Mouse (Mus musculus) MEL (cell line): ENCODE measurements around the gene Pmm1. TPM values are rescaled to one million over a fixed set of nuclear protein-coding genes. Genes with fewer than 3 reads are reported as not detected.

Source experiments
- DNase-seq: peaks from one replicate; pipeline ENCODE4 v3.0.0; 2011; ENCODE audit warnings: low read depth, low spot score
- H3K27ac ChIP-seq: 2 replicates; pipeline ENCODE4 v1.5.1; 2012; ENCODE audit warnings: low read depth, mild to moderate bottlenecking, control low read depth, low read length, moderate library complexity; ENCODE audit not compliant: control insufficient read depth
- H3K27me3 ChIP-seq, 2 experiments: fragments of 150-350 bp in 1 of 2; sonication (generic) in 1 of 2; 2 replicates each; pipeline ENCODE4 v1.6.1; 2012; ENCODE audit warnings: low read length in 2 of 2, mild to moderate bottlenecking in 2 of 2, improper control_type of control experiment in 1 of 2, moderate library complexity in 1 of 2; ENCODE audit not compliant: insufficient read depth in 2 of 2, control insufficient read depth in 1 of 2
- H3K36me3 ChIP-seq, 2 experiments: 2 replicates each; pipeline ENCODE4 v1.6.1; 2012 to 2014; ENCODE audit warnings: low read length in 2 of 2, improper control_type of control experiment in 1 of 2, inconsistent platforms in 1 of 2, mild to moderate bottlenecking in 1 of 2; ENCODE audit not compliant: insufficient read depth in 2 of 2, control insufficient read depth in 1 of 2
- H3K4me1 ChIP-seq, 2 experiments: fragments of 150-350 bp in 1 of 2; sonication (generic) in 1 of 2; 2 replicates each; pipeline ENCODE4 v1.6.1; 2012; ENCODE audit warnings: low read length in 2 of 2, improper control_type of control experiment in 1 of 2, mild to moderate bottlenecking in 1 of 2; ENCODE audit not compliant: insufficient read depth in 2 of 2, control insufficient read depth in 1 of 2
- H3K4me3 ChIP-seq, 2 experiments: fragments of 150-350 bp in 1 of 2; sonication (generic) in 1 of 2; 2 replicates each; pipeline ENCODE4 v1.5.1; 2012; ENCODE audit warnings: low read depth in 2 of 2, low read length in 2 of 2, mild to moderate bottlenecking in 2 of 2, moderate library complexity in 2 of 2, control low read depth in 1 of 2, improper control_type of control experiment in 1 of 2; ENCODE audit not compliant: control insufficient read depth in 1 of 2, insufficient read depth in 1 of 2
- H3K79me2 ChIP-seq: 2 replicates; pipeline ENCODE4 v1.6.1; 2012; ENCODE audit warnings: mild to moderate bottlenecking, low read length, moderate library complexity; ENCODE audit not compliant: control insufficient read depth, poor library complexity, insufficient read depth
- H3K9ac ChIP-seq: 2 replicates; pipeline ENCODE4 v1.6.1; 2012; ENCODE audit warnings: low read depth, mild to moderate bottlenecking, control low read depth, low read length, moderate library complexity; ENCODE audit not compliant: control insufficient read depth, poor library complexity, severe bottlenecking
- H3K9me3 ChIP-seq: fragments of 150-350 bp; sonication (generic); replicated peaks from 2 replicates; pipeline ENCODE4 v1.6.1; 2012; ENCODE audit warnings: mild to moderate bottlenecking, low read length, improper control_type of control experiment, moderate library complexity; ENCODE audit not compliant: insufficient read depth
- BHLHE40 ChIP-seq: IDR thresholded peaks from 2 replicates; pipeline ENCODE4 v1.6.1; 2012; ENCODE audit warnings: low read depth, mild to moderate bottlenecking, inconsistent platforms, low read length, improper control_type of control experiment, borderline replicate concordance
- CHD2 ChIP-seq: IDR thresholded peaks from 2 replicates; pipeline ENCODE4 v1.6.1; 2011; ENCODE audit warnings: low read length, improper control_type of control experiment
- E2F4 ChIP-seq: IDR thresholded peaks from 2 replicates; pipeline ENCODE4 v1.6.1; 2011; ENCODE audit warnings: low read depth, low read length, improper control_type of control experiment, borderline replicate concordance
- GABPA ChIP-seq: IDR thresholded peaks from 2 replicates; pipeline ENCODE4 v1.6.1; 2012; ENCODE audit warnings: low read depth, mild to moderate bottlenecking, inconsistent platforms, low read length, improper control_type of control experiment, moderate library complexity
- GATA1 ChIP-seq: IDR thresholded peaks from 2 replicates; pipeline ENCODE4 v1.6.1; 2011; ENCODE audit warnings: low read depth, low read length, improper control_type of control experiment
- HCFC1 ChIP-seq: IDR thresholded peaks from 2 replicates; pipeline ENCODE4 v1.6.1; 2012; ENCODE audit warnings: low read depth, mild to moderate bottlenecking, inconsistent platforms, low read length, improper control_type of control experiment, moderate library complexity
- KAT2A ChIP-seq: conservative IDR thresholded peaks from 2 replicates; pipeline ENCODE4 v1.6.1; 2012; ENCODE audit warnings: low read depth, low read length, improper control_type of control experiment, inconsistent platforms
- MAX ChIP-seq: IDR thresholded peaks from 2 replicates; pipeline ENCODE4 v1.6.1; 2011; ENCODE audit warnings: low read length, improper control_type of control experiment
- MXI1 ChIP-seq: IDR thresholded peaks from 2 replicates; pipeline ENCODE4 v1.6.1; 2011; ENCODE audit warnings: mild to moderate bottlenecking, low read depth, low read length, improper control_type of control experiment
- NRF1 ChIP-seq: IDR thresholded peaks from 2 replicates; pipeline ENCODE4 v1.6.1; 2014; ENCODE audit warnings: low read depth, mild to moderate bottlenecking, inconsistent platforms, low read length, improper control_type of control experiment, moderate library complexity; ENCODE audit not compliant: poor library complexity, insufficient read depth, severe bottlenecking
- POLR2AphosphoS2 ChIP-seq: IDR thresholded peaks from 2 replicates; pipeline ENCODE4 v1.6.1; 2011; ENCODE audit warnings: low read length, improper control_type of control experiment
- POLR2AphosphoS5 ChIP-seq: IDR thresholded peaks from 2 replicates; pipeline ENCODE4 v1.6.1; 2012; ENCODE audit warnings: low read depth, borderline replicate concordance, mild to moderate bottlenecking, inconsistent platforms, low read length, moderate library complexity, mixed read lengths
- RAD21 ChIP-seq: IDR thresholded peaks from 2 replicates; pipeline ENCODE4 v1.6.1; 2011; ENCODE audit warnings: mild to moderate bottlenecking, low read depth, low read length, improper control_type of control experiment
- RCOR1 ChIP-seq: IDR thresholded peaks from 2 replicates; pipeline ENCODE4 v1.6.1; 2012; ENCODE audit warnings: low read depth, mild to moderate bottlenecking, inconsistent platforms, low read length, improper control_type of control experiment
- SMC3 ChIP-seq: IDR thresholded peaks from 2 replicates; pipeline ENCODE4 v1.6.1; 2011; ENCODE audit warnings: low read depth, low read length, improper control_type of control experiment
- UBTF ChIP-seq: IDR thresholded peaks from 2 replicates; pipeline ENCODE4 v1.6.1; 2012; ENCODE audit warnings: low read depth, mild to moderate bottlenecking, inconsistent platforms, low read length, improper control_type of control experiment, moderate library complexity, borderline replicate concordance; ENCODE audit not compliant: insufficient read depth
- USF1 ChIP-seq: IDR thresholded peaks from 2 replicates; pipeline ENCODE4 v1.6.1; 2014; ENCODE audit warnings: low read depth, mild to moderate bottlenecking, inconsistent platforms, low read length, improper control_type of control experiment, moderate library complexity
- USF2 ChIP-seq, 2 experiments: IDR thresholded peaks; 2 replicates each; pipeline ENCODE4 v1.6.1; 2011 to 2012; ENCODE audit warnings: improper control_type of control experiment in 2 of 2, low read length in 2 of 2, borderline replicate concordance in 1 of 2, inconsistent platforms in 1 of 2, low read depth in 1 of 2, mild to moderate bottlenecking in 1 of 2; ENCODE audit not compliant: insufficient read depth in 1 of 2
- polyA plus RNA-seq, 2 experiments: library from polyadenylated mRNA; stranded (reverse) in 1 of 2; unstranded in 1 of 2; fragments of >175 nt in 1 of 2; fragments of >200 nt in 1 of 2; gene quantifications; 2 replicates each; pipeline versions ENCODE4 v1.2.1 to v1.2.4; 2012; ENCODE audit warnings: low replicate concordance in 2 of 2, low read depth in 1 of 2; ENCODE audit not compliant: insufficient read length in 2 of 2, insufficient read depth in 1 of 2, missing spikeins in 1 of 2
- total RNA-seq: library from RNA; depleted of rRNA; stranded (reverse); fragments of 300-350 nt; gene quantifications from 2 replicates; pipeline ENCODE4 v1.2.3, GENCODE M21; 2012

The Pmm1 gene
- total and polyA plus RNA-seq, 3 experiments, result 72.7 to 111 TPM; not detected in 1

DNA sequence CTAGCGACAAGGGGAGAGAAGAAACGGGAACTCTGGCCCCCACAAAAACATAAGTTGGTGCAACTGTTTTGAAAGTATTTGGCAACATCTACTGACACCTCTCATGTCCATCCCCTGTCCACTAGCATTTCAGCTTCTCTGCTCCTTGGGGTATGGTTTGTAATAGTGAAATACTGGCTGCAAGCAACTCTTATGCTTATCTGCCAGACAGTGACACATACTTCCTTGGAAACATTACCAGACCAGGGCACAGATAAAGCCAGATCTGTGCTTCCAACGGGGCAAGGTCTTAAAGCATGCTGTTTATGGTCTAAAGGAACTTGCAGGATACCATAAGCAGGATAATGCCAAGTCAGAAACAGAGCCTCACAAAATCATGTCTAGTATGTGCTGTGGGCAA, 1.8 kb downstream of the Pmm1 start:
- Histone ChIP-seq H3K36me3 (peaks cover 2 to 5% of the 10 kb centered on the region in 2 experiments; a peak in 3 of 4 replicates), H3K4me1 (peaks cover 0 to 11% of the 10 kb centered on the region in 2 experiments; a peak in 2 of 4 replicates), H3K4me3 (no peak overlapping the region), H3K9ac (no peak overlapping the region), H3K27ac (no peak overlapping the region), H3K79me2 (peaks cover 6% of the 10 kb centered on the region; the same call in 1 of the 2 replicates), H3K27me3 (no peaks in the 10 kb centered on the region), H3K9me3 (no peaks in the 10 kb centered on the region)
- TF ChIP-seq MXI1 (peak; percentile 24; the same call in 1 of the 2 replicates), HCFC1 (no peak), GATA1 (peak; percentile 66)
- DNase-seq, result peak; percentile 48

DNA sequence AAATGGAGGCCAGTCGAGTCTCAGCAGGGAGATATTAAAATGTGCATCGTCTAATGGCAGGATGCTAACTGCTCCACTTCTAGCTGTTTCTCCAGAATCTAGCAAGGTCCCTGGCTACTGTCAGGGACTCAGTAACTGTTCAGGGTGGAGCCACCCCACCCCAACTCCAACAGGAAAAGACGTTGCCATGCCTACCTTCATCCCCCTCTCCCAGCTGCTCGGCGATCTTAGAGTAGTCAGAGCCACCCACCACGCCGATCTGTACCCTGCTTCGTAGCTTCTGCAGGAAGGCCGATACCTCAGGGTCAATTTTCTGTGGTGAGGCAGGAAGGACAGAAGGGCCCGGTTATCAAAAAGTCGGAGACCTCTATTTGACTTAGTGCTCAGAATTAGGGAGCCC, 3.1 kb downstream of the Pmm1 start:
- Histone ChIP-seq H3K27me3 (no peaks in the 10 kb centered on the region), H3K4me3 (no peak overlapping the region)
- TF ChIP-seq POLR2AphosphoS5 (no peak), POLR2AphosphoS2 (no peak), USF2 (IDR thresholded peaks at IDR 0.05; ENCODE audit: borderline replicate concordance in 1 of 2, insufficient read depth in 1 of 2, low read depth in 1 of 2, low read length in 2 of 2) (no peak), RAD21 (no peak), UBTF (no peak), E2F4 (no peak), SMC3 (no peak), CHD2 (no peak), GABPA (no peak), GATA1 (no peak), RCOR1 (no peak), MAX (no peak), KAT2A (no peak), BHLHE40 (no peak), NRF1 (no peak), USF1 (no peak)
- TF ChIP-seq, all 39 proteins: peak for 0
- H3K27ac ChIP-seq, result no peak overlapping the region
- no peaks in the 10 kb centered on the region for H3K9me3 ChIP-seq
- peaks cover 6% of the 10 kb centered on the region; the same call in 1 of the 2 replicates for H3K79me2 ChIP-seq
- peaks cover 2 to 5% of the 10 kb centered on the region in 2 experiments; a peak in 3 of 4 replicates for H3K36me3 ChIP-seq
- no peak for DNase-seq
- H3K4me1 ChIP-seq, result peaks cover 0 to 11% of the 10 kb centered on the region in 2 experiments; a peak in 2 of 4 replicates
- no peak overlapping the region for H3K9ac ChIP-seq
